Mouse (Mus musculus) testis, adult 2 months (tissue): Measurements from ENCODE around the gene Cd300e. TPM values are rescaled to one million over a fixed set of nuclear protein-coding genes. Genes with fewer than 3 reads are reported as not detected.

ENCODE experiments used
- H3K27ac ChIP-seq: fragments of 200-500 bp; 2 replicates; pipeline ENCODE4 v1.5.1; 2012; ENCODE audit warnings: low read depth, low read length; ENCODE audit not compliant: control insufficient read depth, insufficient read depth
- H3K27me3 ChIP-seq: fragments of 200-500 bp; 2 replicates; pipeline ENCODE4 v1.6.1; 2012; ENCODE audit warnings: mild to moderate bottlenecking, low read length, moderate library complexity; ENCODE audit not compliant: control insufficient read depth, insufficient read depth
- H3K36me3 ChIP-seq: fragments of 200-500 bp; 2 replicates; pipeline ENCODE4 v1.6.1; 2012; ENCODE audit warnings: mild to moderate bottlenecking, low read length; ENCODE audit not compliant: control insufficient read depth, insufficient read depth
- H3K4me1 ChIP-seq: fragments of 200-500 bp; 2 replicates; pipeline ENCODE4 v1.6.1; 2012; ENCODE audit warnings: low read length; ENCODE audit not compliant: control insufficient read depth, insufficient read depth
- H3K4me3 ChIP-seq: fragments of 200-500 bp; 2 replicates; pipeline ENCODE4 v1.5.1; 2012; ENCODE audit warnings: low read depth, mild to moderate bottlenecking, low read length, moderate library complexity, mixed read lengths; ENCODE audit not compliant: control insufficient read depth
- CTCF ChIP-seq: fragments of 200-500 bp; IDR thresholded peaks from 2 replicates; pipeline ENCODE4 v1.5.1; 2012; ENCODE audit warnings: low read depth, mild to moderate bottlenecking, inconsistent platforms, low read length, moderate library complexity; ENCODE audit not compliant: control insufficient read depth, insufficient read depth, insufficient replicate concordance
- POLR2A ChIP-seq: fragments of 200-500 bp; IDR thresholded peaks from 2 replicates; pipeline ENCODE4 v1.6.1; 2012; ENCODE audit warnings: low read depth, mild to moderate bottlenecking, inconsistent platforms, low read length, moderate library complexity; ENCODE audit not compliant: control insufficient read depth
- polyA plus RNA-seq: library from polyadenylated mRNA; depleted of rRNA; stranded (reverse); fragments of >200 nt; gene quantifications from 2 replicates; pipeline ENCODE4 v1.2.3, GENCODE M21; 2012

Cd300e gene
- polyA plus RNA-seq, 1 experiment: not detected

GRCm38 (mm10) chr11:115098203-115098932 is 36.4 kb upstream of the Cd300e start:
- H3K4me1 ChIP-seq: no peaks in the 10 kb centered on the region; the same call in 1 of the 2 replicates
- H3K36me3 ChIP-seq: no peaks in the 10 kb centered on the region
- no peak overlapping the region for H3K27ac ChIP-seq
- H3K27me3 ChIP-seq: no peaks in the 10 kb centered on the region
- TF ChIP-seq POLR2A (no peak), CTCF (no peak)
- no peak overlapping the region for H3K4me3 ChIP-seq

- TF ChIP-seq CTCF (no peak), POLR2A (no peak)
- Histone ChIP-seq H3K27me3 (no peaks in the 10 kb centered on the region), H3K36me3 (no peaks in the 10 kb centered on the region), H3K4me3 (no peak overlapping the region), H3K27ac (no peak overlapping the region), H3K4me1 (peaks cover 9% of the 10 kb centered on the region)
These were observed 30.2 kb upstream of the Cd300e start for GRCm38 (mm10) chr11:115092140-115092539.

GRCm38 (mm10) chr11:115091362-115091901 is 29.5 kb upstream of the Cd300e start, which contains the start of gene Rab37:
Gene Rab37 (plus strand): TSS chr11:115091431.
- no peak within 1 kb of the TSS for H3K4me3 ChIP-seq
- H3K4me1 ChIP-seq: peaks cover 9% of the 10 kb centered on the region
- TF ChIP-seq CTCF (no peak), POLR2A (no peak)
- H3K36me3 ChIP-seq: no peaks in the 10 kb centered on the region
- H3K27ac ChIP-seq: no peak within 1 kb of the TSS
- no peaks in the 10 kb centered on the region for H3K27me3 ChIP-seq

- no peak overlapping the region for H3K27ac ChIP-seq
- peak; percentile 93 for TF ChIP-seq CTCF
- no peak for TF ChIP-seq POLR2A
- peaks cover 9% of the 10 kb centered on the region for H3K4me1 ChIP-seq
- H3K27me3 ChIP-seq: no peaks in the 10 kb centered on the region
- H3K36me3 ChIP-seq: no peaks in the 10 kb centered on the region
- H3K4me3 ChIP-seq: no peak overlapping the region
These were observed 27.9 kb upstream of the Cd300e start for GRCm38 (mm10) chr11:115089853-115090252.

GRCm38 (mm10) chr11:115086213-115086612 is 24.2 kb upstream of the Cd300e start:
- no peaks in the 10 kb centered on the region for H3K36me3 ChIP-seq
- no peak overlapping the region for H3K27ac ChIP-seq
- peaks cover 1% of the 10 kb centered on the region for H3K4me1 ChIP-seq
- H3K4me3 ChIP-seq: no peak overlapping the region
- TF ChIP-seq CTCF (no peak), POLR2A (no peak)
- no peaks in the 10 kb centered on the region for H3K27me3 ChIP-seq

GRCm38 (mm10) chr11:115085064-115085463 is 23.1 kb upstream of the Cd300e start:
- Histone ChIP-seq H3K4me1 (no peaks in the 10 kb centered on the region; the same call in 1 of the 2 replicates), H3K36me3 (no peaks in the 10 kb centered on the region), H3K4me3 (no peak overlapping the region), H3K27ac (no peak overlapping the region), H3K27me3 (no peaks in the 10 kb centered on the region)
- TF ChIP-seq CTCF (no peak), POLR2A (no peak)

- Histone ChIP-seq H3K36me3 (no peaks in the 10 kb centered on the region), H3K4me3 (no peak overlapping the region), H3K4me1 (no peaks in the 10 kb centered on the region; the same call in 1 of the 2 replicates), H3K27me3 (no peaks in the 10 kb centered on the region), H3K27ac (no peak overlapping the region)
- TF ChIP-seq CTCF (no peak), POLR2A (no peak)
These were observed 22.6 kb upstream of the Cd300e start for GRCm38 (mm10) chr11:115084595-115084994.
